Mouse (Mus musculus): ENCODE data around the gene Orc5. TPM values are rescaled to one million over a fixed set of nuclear protein-coding genes. Genes with fewer than 3 reads are reported as not detected.
"Not testable (repeated sequence)": the region's sequence is repeated elsewhere in the genome, so short reads cannot be mapped to it uniquely, and the experiment has no call there.

Orc5 gene
- polyA plus RNA-seq, 1 experiment from 2014 or later = 34.2 TPM

DNA sequence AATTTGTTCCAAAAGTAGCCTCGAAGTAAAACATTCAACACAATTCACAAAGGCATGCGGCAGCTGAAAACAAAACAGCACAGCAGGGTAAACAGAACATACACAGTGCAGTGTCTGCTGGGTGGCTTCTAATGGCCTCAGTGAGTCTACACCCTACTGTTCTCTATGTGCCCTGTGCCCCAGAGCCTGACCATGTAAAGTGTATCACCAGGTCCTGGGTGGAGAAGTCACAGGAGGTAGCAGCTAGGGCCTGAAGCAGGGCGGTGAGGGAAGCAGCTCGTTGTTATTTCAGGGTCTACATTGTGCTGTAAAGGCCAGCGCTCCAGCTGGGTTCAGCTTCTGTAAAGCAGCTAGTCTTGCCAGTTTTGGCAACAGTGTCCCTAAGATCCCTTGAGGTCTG is 3.7 kb downstream of the Orc5 start:
- Histone ChIP-seq H3K4me3 (ENCODE audit: low read depth, low read length) (no peak overlapping the region), H3K9ac (ENCODE audit: low read depth, low read length) (no peak overlapping the region), H3K4me1 (ENCODE audit: control insufficient read depth, insufficient read depth, low read length) (peaks cover 8% of the 10 kb centered on the region), H3K27ac (ENCODE audit: low read length) (no peak overlapping the region), H3K9me3 (replicated peaks; ENCODE audit: control insufficient read depth, low read length, poor library complexity, severe bottlenecking) (no peaks in the 10 kb centered on the region), H3K36me3 (ENCODE audit: control insufficient read depth, insufficient read depth, low read length) (peaks cover 13% of the 10 kb centered on the region; the same call in 1 of the 2 replicates), H3K27me3 (ENCODE audit: control insufficient read depth, insufficient read depth, low read depth, low read length) (no peaks in the 10 kb centered on the region), H3K4me2 (ENCODE audit: low read length) (no peak overlapping the region)
- whole genome bisulfite sequencing = 97% methylated on average over 5 of the region's 5 CpGs
- ATAC-seq = no peak

GRCm38 (mm10) chr5:22545305-22545704 is 4.9 kb downstream of the Orc5 start:
- Histone ChIP-seq H3K27ac (ENCODE audit: low read length) (no peak overlapping the region), H3K4me2 (ENCODE audit: low read length) (no peak overlapping the region), H3K4me3 (ENCODE audit: low read depth, low read length) (no peak overlapping the region), H3K9me3 (replicated peaks; ENCODE audit: control insufficient read depth, low read length, poor library complexity, severe bottlenecking) (no peaks in the 10 kb centered on the region), H3K36me3 (ENCODE audit: control insufficient read depth, insufficient read depth, low read length) (peaks cover 13% of the 10 kb centered on the region; the same call in 1 of the 2 replicates), H3K4me1 (ENCODE audit: control insufficient read depth, insufficient read depth, low read length) (peaks cover 8% of the 10 kb centered on the region), H3K9ac (ENCODE audit: low read depth, low read length) (no peak overlapping the region), H3K27me3 (ENCODE audit: control insufficient read depth, insufficient read depth, low read depth, low read length) (no peaks in the 10 kb centered on the region)
- no peak for ATAC-seq

- ATAC-seq = no peak
- Histone ChIP-seq H3K4me3 (ENCODE audit: low read depth, low read length) (no peak overlapping the region), H3K27ac (ENCODE audit: low read length) (no peak overlapping the region), H3K4me2 (ENCODE audit: low read length) (no peak overlapping the region), H3K36me3 (ENCODE audit: control insufficient read depth, insufficient read depth, low read length) (peaks cover 15% of the 10 kb centered on the region; the same call in 1 of the 2 replicates), H3K4me1 (ENCODE audit: control insufficient read depth, insufficient read depth, low read length) (no peaks in the 10 kb centered on the region), H3K9ac (ENCODE audit: low read depth, low read length) (no peak overlapping the region), H3K9me3 (replicated peaks; ENCODE audit: control insufficient read depth, low read length, poor library complexity, severe bottlenecking) (no peaks in the 10 kb centered on the region), H3K27me3 (ENCODE audit: control insufficient read depth, insufficient read depth, low read depth, low read length) (no peaks in the 10 kb centered on the region)
- 96% methylated on average over 2 of the region's 2 CpGs for WGBS
Measured at GRCm38 (mm10) chr5:22542676-22543075, 7.6 kb downstream of the Orc5 start.

- Histone ChIP-seq H3K27ac (ENCODE audit: low read length) (no peak overlapping the region), H3K4me1 (ENCODE audit: control insufficient read depth, insufficient read depth, low read length) (no peaks in the 10 kb centered on the region), H3K9ac (ENCODE audit: low read depth, low read length) (no peak overlapping the region), H3K36me3 (ENCODE audit: control insufficient read depth, insufficient read depth, low read length) (peaks cover 2% of the 10 kb centered on the region), H3K4me3 (ENCODE audit: low read depth, low read length) (no peak overlapping the region), H3K4me2 (ENCODE audit: low read length) (no peak overlapping the region), H3K27me3 (ENCODE audit: control insufficient read depth, insufficient read depth, low read depth, low read length) (no peaks in the 10 kb centered on the region), H3K9me3 (replicated peaks; ENCODE audit: control insufficient read depth, low read length, poor library complexity, severe bottlenecking) (no peaks in the 10 kb centered on the region)
- no peak for ATAC-seq
- WGBS = 75% methylated on average over 7 of the region's 7 CpGs
Measured at GRCm38 (mm10) chr5:22538996-22539600, 11.1 kb downstream of the Orc5 start.

DNA sequence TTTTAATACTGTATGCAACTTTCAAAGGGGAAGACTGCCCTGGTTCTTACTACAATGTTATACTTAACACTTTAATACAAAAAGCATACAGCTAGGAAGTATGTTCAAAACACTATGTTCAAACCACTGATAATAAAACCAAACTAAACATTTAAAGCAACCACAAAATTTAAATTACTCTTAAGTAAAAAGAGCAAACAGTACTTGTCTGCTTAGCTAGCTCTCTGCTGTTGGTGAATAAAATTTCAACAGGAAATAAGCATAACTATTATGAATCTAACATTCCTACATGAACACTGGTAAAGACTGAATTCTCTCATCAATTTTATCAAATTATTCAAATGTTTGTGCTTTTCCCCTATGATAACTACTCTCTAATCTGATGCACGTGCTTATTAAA is 13.5 kb downstream of the Orc5 start:
- Histone ChIP-seq H3K27ac (ENCODE audit: low read length) (no peak overlapping the region), H3K9ac (ENCODE audit: low read depth, low read length) (no peak overlapping the region), H3K4me3 (ENCODE audit: low read depth, low read length) (no peak overlapping the region), H3K27me3 (ENCODE audit: control insufficient read depth, insufficient read depth, low read depth, low read length) (no peaks in the 10 kb centered on the region), H3K4me1 (ENCODE audit: control insufficient read depth, insufficient read depth, low read length) (no peaks in the 10 kb centered on the region), H3K36me3 (ENCODE audit: control insufficient read depth, insufficient read depth, low read length) (peaks cover 2% of the 10 kb centered on the region), H3K4me2 (ENCODE audit: low read length) (no peak overlapping the region), H3K9me3 (replicated peaks; ENCODE audit: control insufficient read depth, low read length, poor library complexity, severe bottlenecking) (no peaks in the 10 kb centered on the region)
- ATAC-seq = no peak
- 96% methylated on average over 1 of the region's 1 CpGs for WGBS

DNA sequence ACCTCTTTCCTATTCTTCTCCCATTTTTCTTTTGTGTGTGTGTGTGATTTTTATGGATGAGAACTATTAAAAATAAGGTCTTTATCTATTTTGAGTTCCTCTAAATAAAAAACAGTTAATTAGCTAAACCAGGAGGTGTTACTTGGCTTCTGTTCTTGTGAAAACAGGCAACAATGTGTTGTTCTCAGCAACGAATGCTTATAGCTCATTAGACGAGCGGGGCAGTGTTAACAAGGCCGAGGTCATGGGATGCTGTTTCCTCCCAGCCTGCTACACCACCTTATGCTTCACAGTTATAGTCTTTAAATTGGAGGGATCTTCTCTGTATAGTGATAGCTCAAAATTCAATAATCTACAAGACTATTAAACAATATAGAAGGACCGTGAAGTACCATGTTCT is 17.7 kb downstream of the Orc5 start:
- Histone ChIP-seq H3K27me3 (ENCODE audit: control insufficient read depth, insufficient read depth, low read depth, low read length) (no peaks in the 10 kb centered on the region), H3K9me3 (replicated peaks; ENCODE audit: control insufficient read depth, low read length, poor library complexity, severe bottlenecking) (no peaks in the 10 kb centered on the region), H3K9ac (ENCODE audit: low read depth, low read length) (no peak overlapping the region), H3K4me1 (ENCODE audit: control insufficient read depth, insufficient read depth, low read length) (no peaks in the 10 kb centered on the region), H3K36me3 (ENCODE audit: control insufficient read depth, insufficient read depth, low read length) (peaks cover 7% of the 10 kb centered on the region), H3K27ac (ENCODE audit: low read length) (no peak overlapping the region), H3K4me2 (ENCODE audit: low read length) (no peak overlapping the region), H3K4me3 (ENCODE audit: low read depth, low read length) (no peak overlapping the region)
- WGBS = 90% methylated on average over 5 of the region's 5 CpGs
- no peak for ATAC-seq

- H3K4me3 ChIP-seq (ENCODE audit: low read depth, low read length) = no peak overlapping the region
- H3K4me1 ChIP-seq (ENCODE audit: control insufficient read depth, insufficient read depth, low read length) = no peaks in the 10 kb centered on the region
- 95% methylated on average over 4 of the region's 4 CpGs for WGBS
- no peak for ATAC-seq
- H3K9me3 ChIP-seq (replicated peaks; ENCODE audit: control insufficient read depth, low read length, poor library complexity, severe bottlenecking) = no peaks in the 10 kb centered on the region
- H3K27me3 ChIP-seq (ENCODE audit: control insufficient read depth, insufficient read depth, low read depth, low read length) = no peaks in the 10 kb centered on the region
- no peak overlapping the region for H3K27ac ChIP-seq (ENCODE audit: low read length)
- H3K4me2 ChIP-seq (ENCODE audit: low read length) = no peak overlapping the region
- no peak overlapping the region for H3K9ac ChIP-seq (ENCODE audit: low read depth, low read length)
- peaks cover 5% of the 10 kb centered on the region for H3K36me3 ChIP-seq (ENCODE audit: control insufficient read depth, insufficient read depth, low read length)
Measured at GRCm38 (mm10) chr5:22522612-22523011, 27.6 kb downstream of the Orc5 start.

DNA sequence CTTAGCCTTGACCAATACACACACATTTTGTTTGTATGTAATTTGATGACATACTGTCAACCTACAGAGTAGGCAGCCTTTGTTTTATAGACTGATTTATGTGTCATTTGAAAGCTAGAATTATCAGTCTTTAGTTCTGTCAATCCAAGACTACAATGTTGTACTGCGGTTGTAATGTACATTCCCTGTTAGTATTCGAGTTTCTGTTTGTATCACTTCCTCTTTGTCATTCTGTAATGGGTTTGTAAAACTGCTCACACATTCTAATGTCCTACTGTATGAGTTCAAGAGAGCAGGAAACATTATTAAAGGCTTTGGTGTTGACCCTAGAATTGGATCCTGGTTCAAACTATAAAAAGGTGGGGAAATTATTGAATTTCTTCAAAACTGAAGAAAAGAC is 30.5 kb downstream of the Orc5 start:
- Histone ChIP-seq H3K36me3 (ENCODE audit: control insufficient read depth, insufficient read depth, low read length) (peaks cover 3% of the 10 kb centered on the region; the same call in 1 of the 2 replicates), H3K4me2 (ENCODE audit: low read length) (no peak overlapping the region), H3K4me1 (ENCODE audit: control insufficient read depth, insufficient read depth, low read length) (no peaks in the 10 kb centered on the region), H3K27ac (ENCODE audit: low read length) (no peak overlapping the region), H3K4me3 (ENCODE audit: low read depth, low read length) (no peak overlapping the region), H3K27me3 (ENCODE audit: control insufficient read depth, insufficient read depth, low read depth, low read length) (no peaks in the 10 kb centered on the region), H3K9ac (ENCODE audit: low read depth, low read length) (no peak overlapping the region), H3K9me3 (replicated peaks; ENCODE audit: control insufficient read depth, low read length, poor library complexity, severe bottlenecking) (no peaks in the 10 kb centered on the region)
- WGBS = 94% methylated on average over 2 of the region's 2 CpGs
- ATAC-seq = no peak

- ATAC-seq; H3K9ac ChIP-seq (ENCODE audit: low read depth, low read length); H3K27me3 ChIP-seq (ENCODE audit: control insufficient read depth, insufficient read depth, low read depth, low read length); H3K9me3 ChIP-seq (replicated peaks; ENCODE audit: control insufficient read depth, low read length, poor library complexity, severe bottlenecking); H3K4me2 ChIP-seq (ENCODE audit: low read length); H3K4me1 ChIP-seq (ENCODE audit: control insufficient read depth, insufficient read depth, low read length); H3K4me3 ChIP-seq (ENCODE audit: low read depth, low read length); H3K27ac ChIP-seq (ENCODE audit: low read length); H3K36me3 ChIP-seq (ENCODE audit: control insufficient read depth, insufficient read depth, low read length): not testable (repeated sequence)
- 81% methylated on average over 4 of the region's 4 CpGs for WGBS
Measured at GRCm38 (mm10) chr5:22515745-22516144, 34.5 kb downstream of the Orc5 start.

Data from midbrain, embryonic 16.5 days (tissue).